Mouse (Mus musculus): ENCODE results near the gene Mipol1. TPM values are rescaled to one million over a fixed set of nuclear protein-coding genes. Genes with fewer than 3 reads are reported as not detected.

The Mipol1 gene
- total RNA-seq, 2 experiments from 2014 or later, result 3.7 to 4.3 TPM

DNA sequence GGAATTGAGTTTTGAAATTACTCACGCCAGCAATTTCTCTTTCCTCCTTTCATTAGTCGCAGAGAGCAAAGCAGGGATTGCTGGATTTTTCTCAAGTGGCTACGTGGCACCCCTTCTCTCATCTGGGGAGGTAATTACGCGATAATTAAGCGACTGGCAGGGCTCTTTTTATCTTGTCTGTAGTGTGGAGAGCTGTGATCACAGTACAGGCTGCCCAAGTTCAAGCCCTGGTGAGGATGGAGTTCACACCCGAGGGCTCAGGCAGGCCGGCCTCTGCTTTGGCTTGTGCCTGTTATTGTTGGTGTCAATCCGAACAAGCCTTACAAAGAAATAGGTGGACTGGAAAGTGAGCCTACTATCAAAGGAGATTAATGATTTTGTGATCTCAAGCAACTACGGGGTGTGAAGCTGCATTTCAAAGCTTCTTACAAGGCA lies 309.3 kb downstream of the Mipol1 start:
- DNase-seq, result no peak
- intact Hi-C loops (cut with DNase I; ENCODE audit: low total_unique reads), result no loop called here

GRCm38 (mm10) chr12:57541118-57541517 lies 310.9 kb downstream of the Mipol1 start:
- DNase-seq, result no peak
- intact Hi-C loops (cut with DNase I; ENCODE audit: low total_unique reads), result no loop called here

DNA sequence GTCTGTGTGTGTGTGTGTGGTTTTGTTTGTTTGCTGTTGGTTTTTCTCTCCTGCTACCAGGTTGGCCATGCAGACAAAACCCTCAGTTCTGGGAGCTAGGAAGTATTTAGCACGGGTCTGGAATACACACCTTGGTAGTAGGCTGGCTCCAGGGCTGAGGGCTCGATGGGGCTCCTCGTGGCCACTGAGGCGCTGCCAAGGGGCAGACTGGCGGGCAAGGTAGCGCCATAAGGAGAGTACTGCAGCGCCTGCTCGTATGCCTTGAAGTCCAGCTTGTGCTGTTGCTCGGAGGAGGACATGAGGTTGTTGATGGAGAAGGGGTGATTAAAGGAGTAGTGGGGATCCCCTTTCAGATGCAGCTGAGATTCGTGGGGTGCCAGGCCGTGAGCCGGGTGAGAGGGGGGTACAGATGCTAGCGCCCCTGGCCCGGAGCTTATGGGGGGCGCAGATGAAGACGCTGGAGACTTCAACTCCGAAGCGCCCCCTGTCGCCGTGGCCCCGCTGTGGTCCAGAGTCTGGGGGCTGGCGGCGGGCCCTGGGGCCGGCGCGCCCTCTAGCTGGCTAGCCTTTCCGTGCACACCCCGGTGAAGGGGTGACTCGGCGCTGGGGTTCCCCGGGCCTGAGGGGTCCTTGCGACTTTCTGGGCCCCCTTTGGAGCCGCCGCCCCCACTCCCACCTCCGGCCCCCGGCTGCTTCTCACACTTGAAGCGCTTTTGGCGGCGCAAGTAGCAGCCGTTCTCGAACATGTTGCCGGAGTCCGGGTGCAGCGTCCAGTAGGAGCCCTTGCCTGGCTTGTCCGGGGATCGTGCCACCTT lies 311.9 kb downstream of the Mipol1 start:
- intact Hi-C loops (cut with DNase I; ENCODE audit: low total_unique reads), result no loop called here
- no peak for DNase-seq

GRCm38 (mm10) chr12:57542746-57543626 lies 312.8 kb downstream of the Mipol1 start:
- intact Hi-C loops (cut with DNase I; ENCODE audit: low total_unique reads), result no loop called here
- no peak for DNase-seq

DNA sequence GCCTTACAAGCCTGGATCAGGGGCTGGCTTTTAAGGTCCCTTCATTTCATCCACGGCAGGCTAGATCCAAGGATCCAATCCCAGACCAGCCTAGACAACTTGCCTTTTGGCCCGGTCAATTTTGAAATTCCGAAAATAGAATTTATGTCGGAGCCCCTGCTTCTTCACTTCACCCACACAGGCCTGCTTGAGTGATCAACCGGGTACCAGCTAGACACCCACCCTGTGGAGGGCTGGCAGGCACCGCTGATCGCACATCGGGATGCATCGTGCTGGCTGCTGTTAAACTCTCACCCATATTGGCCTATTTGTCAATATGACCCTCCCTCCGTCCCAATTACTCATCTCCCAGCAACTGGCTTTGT lies 313.4 kb downstream of the Mipol1 start:
- intact Hi-C loops (cut with DNase I; ENCODE audit: low total_unique reads), result no loop called here
- no peak for DNase-seq

- intact Hi-C loops (cut with DNase I; ENCODE audit: low total_unique reads), result loop anchor here (5.0 kb wide), 1 partner anchor 263 kb away; no protein-coding TSS in a partner anchor
- DNase-seq, result no peak
These were observed 314.6 kb downstream of the Mipol1 start for GRCm38 (mm10) chr12:57544641-57545370.

DNA sequence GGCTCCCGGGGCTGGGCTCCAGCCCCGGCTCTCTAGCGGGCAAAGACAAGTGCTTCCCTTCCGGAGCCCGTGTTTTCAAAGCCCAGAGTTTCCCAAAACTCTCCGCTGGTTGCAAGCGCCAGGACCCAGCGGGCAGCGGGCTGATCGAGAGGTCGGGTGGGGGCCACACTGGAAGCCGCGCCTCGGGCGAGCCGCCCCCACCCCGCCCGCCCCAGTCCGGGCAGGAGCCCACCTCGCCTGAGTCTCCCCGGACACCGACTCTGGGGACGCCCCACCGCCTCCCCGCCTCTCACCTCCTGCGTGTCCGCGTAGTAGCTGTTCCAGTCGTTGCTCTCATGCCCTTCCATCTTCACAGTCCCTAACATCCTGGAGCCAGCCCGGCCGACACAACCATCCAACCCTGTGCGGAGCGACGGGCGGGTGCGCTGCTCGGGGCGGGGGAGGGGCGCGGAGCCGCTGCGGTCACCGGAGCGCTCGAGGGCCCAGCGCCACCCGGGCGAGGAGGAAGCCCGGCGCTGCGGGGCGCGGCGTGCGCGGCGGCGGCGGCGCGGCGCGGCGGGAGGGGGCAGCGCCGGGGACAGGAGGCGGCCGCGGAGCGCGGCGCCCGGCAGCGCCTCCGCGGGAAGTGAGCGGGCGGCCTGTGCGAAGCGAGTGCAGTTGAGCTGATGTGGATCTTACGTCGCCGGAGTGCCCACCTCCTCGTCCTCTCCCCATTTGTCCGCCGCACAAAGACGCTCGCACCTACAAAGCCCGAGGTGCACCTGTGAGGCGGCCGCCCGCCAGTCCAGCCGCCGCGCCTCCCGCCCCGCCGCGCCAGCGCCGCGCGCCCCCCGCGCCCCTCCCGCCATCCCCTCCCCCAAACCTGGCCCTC lies 315.4 kb downstream of the Mipol1 start:
- intact Hi-C loops (cut with DNase I; ENCODE audit: low total_unique reads), result loop anchor here (5.0 kb wide), 1 partner anchor 263 kb away; no protein-coding TSS in a partner anchor
- no peak for DNase-seq

Other genes with a start within 250 kb of the Mipol1 start
- gene Slc25a21, start 33.0 kb upstream of the Mipol1 start, total RNA-seq (2021), result under 1 TPM in 1 of 2 experiments, not detected in 1; 0.40 TPM
- 10 to 100 TPM; 21.3 to 26.2 TPM for gene Prps1l3, start within 50 bp of the Mipol1 start, total RNA-seq (2021)

Data from gastrocnemius, postnatal 14 days (tissue).